Mouse (Mus musculus) thymus, adult 2 months (tissue): ENCODE measurements around the gene Zfhx3. TPM values are rescaled to one million over a fixed set of nuclear protein-coding genes. Genes with fewer than 3 reads are reported as not detected.

Experiments used
- DNase-seq: peaks from one replicate; pipeline ENCODE4 v3.0.0; 2021
- H3K27ac ChIP-seq: fragments of 200-500 bp; 2 replicates; pipeline ENCODE4 v1.5.1; 2012; ENCODE audit warnings: low read length, control low read depth; ENCODE audit not compliant: control insufficient read depth, insufficient read depth
- H3K27me3 ChIP-seq: fragments of 200-500 bp; 2 replicates; pipeline ENCODE4 v1.6.1; 2012; ENCODE audit warnings: mild to moderate bottlenecking, low read length, moderate library complexity, mixed read lengths; ENCODE audit not compliant: control insufficient read depth, insufficient read depth
- H3K36me3 ChIP-seq: fragments of 200-500 bp; 2 replicates; pipeline ENCODE4 v1.6.1; 2012; ENCODE audit warnings: mild to moderate bottlenecking, low read length, moderate library complexity; ENCODE audit not compliant: control insufficient read depth, insufficient read depth
- H3K4me1 ChIP-seq: fragments of 200-500 bp; replicated peaks from 2 replicates; pipeline ENCODE4 v1.6.1; 2012; ENCODE audit warnings: low read length; ENCODE audit not compliant: control insufficient read depth, insufficient read depth
- H3K4me3 ChIP-seq: fragments of 200-500 bp; 2 replicates; pipeline ENCODE4 v1.5.1; 2012; ENCODE audit warnings: mild to moderate bottlenecking, low read length, control low read depth, moderate library complexity; ENCODE audit not compliant: control insufficient read depth, insufficient read depth
- CTCF ChIP-seq: fragments of 200-500 bp; IDR thresholded peaks from 2 replicates; pipeline ENCODE4 v1.5.1; 2012; ENCODE audit warnings: mild to moderate bottlenecking, control low read depth, low read length, moderate library complexity, borderline replicate concordance; ENCODE audit not compliant: control insufficient read depth, poor library complexity, insufficient read depth; ENCODE audit errors: extremely low read depth
- POLR2A ChIP-seq: fragments of 200-500 bp; IDR thresholded peaks from 2 replicates; pipeline ENCODE4 v1.6.1; 2012; ENCODE audit warnings: mild to moderate bottlenecking, low read length, control low read depth, moderate library complexity; ENCODE audit not compliant: control insufficient read depth, poor library complexity, insufficient read depth; ENCODE audit errors: extremely low read depth
- WGBS: fragments of 180-500 bp; shearing (Covaris S2); methylation state at CpG from one replicate; pipeline ENCODE4 v1.1.7; 2018; 5-methylcytosine and 5-hydroxymethylcytosine counted together
- polyA plus RNA-seq: library from polyadenylated mRNA; depleted of rRNA; stranded (reverse); fragments of >200 nt; gene quantifications from 2 replicates; pipeline ENCODE4 v1.2.3, GENCODE M21; 2012

The Zfhx3 gene
- polyA plus RNA-seq, 1 experiment: 1.1 TPM

- no peaks in the 10 kb centered on the region for H3K36me3 ChIP-seq
- 90% methylated on average over 19 of the region's 19 CpGs for WGBS
Measured at GRCm38 (mm10) chr8:108467172-108468035, 525.0 kb downstream of the Zfhx3 start.

DNA sequence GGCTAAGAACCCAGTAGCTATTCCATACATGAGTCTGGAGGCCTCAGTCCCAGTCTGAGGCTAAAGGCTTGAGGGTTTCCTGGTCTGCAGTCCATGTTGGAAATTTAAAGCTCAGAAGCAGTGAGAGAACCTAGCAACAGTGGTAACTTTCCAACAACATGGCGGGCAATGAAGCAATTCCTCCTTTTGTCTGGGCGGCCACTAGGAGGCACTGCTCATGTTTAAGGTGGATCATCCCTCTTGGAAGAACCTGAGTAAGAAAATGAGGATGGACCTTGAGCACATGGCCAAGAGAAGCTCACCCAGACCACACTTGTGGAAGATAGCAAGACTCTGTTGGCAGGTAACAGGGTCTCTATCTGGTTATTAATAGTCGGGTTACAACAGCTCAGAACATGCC lies 527.8 kb downstream of the Zfhx3 start:
- Histone ChIP-seq H3K27ac (no peak overlapping the region), H3K4me1 (no peaks in the 10 kb centered on the region), H3K27me3 (no peaks in the 10 kb centered on the region), H3K4me3 (no peak overlapping the region), H3K36me3 (no peaks in the 10 kb centered on the region)
- no peak for TF ChIP-seq CTCF
- TF ChIP-seq POLR2A: no peak
- no peak for DNase-seq
- WGBS: 95% methylated on average over 3 of the region's 3 CpGs

More at GRCm38 (mm10) chr8:108467172-108468035, 525.0 kb downstream of the Zfhx3 start:
- Histone ChIP-seq H3K27me3 (no peaks in the 10 kb centered on the region), H3K27ac (no peak overlapping the region), H3K4me1 (no peaks in the 10 kb centered on the region), H3K4me3 (no peak overlapping the region)
- DNase-seq: no peak
- TF ChIP-seq CTCF (no peak), POLR2A (no peak)

- WGBS: 95% methylated on average over 10 of the region's 10 CpGs
- Histone ChIP-seq H3K4me3 (no peak overlapping the region), H3K4me1 (no peaks in the 10 kb centered on the region), H3K36me3 (no peaks in the 10 kb centered on the region), H3K27ac (no peak overlapping the region), H3K27me3 (no peaks in the 10 kb centered on the region)
- TF ChIP-seq CTCF (no peak), POLR2A (no peak)
- DNase-seq: no peak
Measured at GRCm38 (mm10) chr8:108474556-108474955, 532.1 kb downstream of the Zfhx3 start.

DNA sequence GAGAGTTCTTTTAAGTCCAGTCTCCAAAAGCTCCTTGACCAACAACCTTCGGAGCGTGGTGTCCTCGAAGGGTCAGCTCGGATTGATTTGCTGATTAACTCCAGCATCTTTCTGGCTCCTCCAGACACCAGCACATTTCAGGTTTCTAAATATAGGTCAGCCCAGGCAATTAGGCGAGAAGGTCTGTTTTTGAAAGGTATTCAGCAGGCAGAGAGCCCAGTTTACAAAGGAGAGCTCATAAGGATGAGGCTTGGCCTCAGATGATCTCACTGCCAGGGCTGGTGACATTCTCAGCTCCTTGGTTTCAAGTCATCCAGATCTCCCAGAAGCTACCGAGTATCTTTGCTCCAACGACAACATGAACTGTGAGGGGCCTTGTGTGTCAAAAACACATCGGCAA lies 535.7 kb downstream of the Zfhx3 start:
- no peaks in the 10 kb centered on the region for H3K27me3 ChIP-seq
- H3K27ac ChIP-seq: no peak overlapping the region
- H3K4me1 ChIP-seq: no peaks in the 10 kb centered on the region
- no peak overlapping the region for H3K4me3 ChIP-seq
- DNase-seq: no peak
- WGBS: 98% methylated on average over 8 of the region's 8 CpGs
- no peaks in the 10 kb centered on the region for H3K36me3 ChIP-seq
- TF ChIP-seq POLR2A (no peak), CTCF (no peak)

DNA sequence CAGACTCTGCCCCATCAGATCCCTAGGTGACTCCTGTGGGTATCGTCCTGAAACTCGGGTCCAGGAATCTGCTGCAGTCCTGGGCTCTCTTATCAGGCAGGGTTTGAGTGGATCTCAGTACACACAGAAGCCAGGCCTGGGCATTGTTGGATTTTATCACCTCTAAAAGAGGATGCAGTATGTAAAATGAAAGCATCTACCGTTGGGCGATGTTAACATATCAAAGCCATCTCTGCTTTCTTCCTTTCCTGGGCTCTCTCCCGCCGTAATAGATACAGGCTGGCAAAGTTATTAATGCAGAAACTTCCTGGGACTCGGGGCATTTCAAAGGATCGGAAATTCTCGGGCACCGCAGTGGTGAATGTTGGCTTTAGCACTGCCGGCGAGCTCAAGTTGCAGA lies 537.7 kb downstream of the Zfhx3 start:
- WGBS: 83% methylated on average over 12 of the region's 12 CpGs
- no peak for DNase-seq
- H3K27ac ChIP-seq: no peak overlapping the region
- no peaks in the 10 kb centered on the region for H3K4me1 ChIP-seq
- TF ChIP-seq POLR2A (no peak), CTCF (no peak)
- H3K36me3 ChIP-seq: no peaks in the 10 kb centered on the region
- H3K4me3 ChIP-seq: no peak overlapping the region
- no peaks in the 10 kb centered on the region for H3K27me3 ChIP-seq

- Histone ChIP-seq H3K27ac (no peak overlapping the region), H3K27me3 (no peaks in the 10 kb centered on the region), H3K4me3 (no peak overlapping the region), H3K36me3 (no peaks in the 10 kb centered on the region), H3K4me1 (no peaks in the 10 kb centered on the region)
- 91% methylated on average over 11 of the region's 11 CpGs for WGBS
- TF ChIP-seq CTCF: no peak
- TF ChIP-seq POLR2A: no peak
- no peak for DNase-seq
Measured at GRCm38 (mm10) chr8:108481167-108481815, 538.8 kb downstream of the Zfhx3 start.
